Mouse (Mus musculus) stomach, postnatal 0 days (tissue): ENCODE measurements around the gene Dlk1. TPM values are rescaled to one million over a fixed set of nuclear protein-coding genes. Genes with fewer than 3 reads are reported as not detected.

Experiments used
- ATAC-seq: fragments of 200-750 bp; cut with Nextera tagmentation; 2 replicates; pipeline ENCODE4 v1.8.0; 2017; ENCODE audit not compliant: low FRiP score, low TSS enrichment
- DNase-seq: peaks from one replicate; pipeline ENCODE4 v3.0.0-alpha.2; 2016; ENCODE audit warnings: low spot score
- H3K27ac ChIP-seq: fragments of 300-500 bp; sonication (generic); replicated peaks from 2 replicates; pipeline ENCODE4 v1.5.1; 2014; ENCODE audit warnings: mild to moderate bottlenecking, control low read depth
- H3K27me3 ChIP-seq: fragments of 300-500 bp; sonication (generic); 2 replicates; pipeline ENCODE4 v1.6.1; 2014; ENCODE audit warnings: low read length; ENCODE audit not compliant: control insufficient read depth, insufficient read depth
- H3K36me3 ChIP-seq: fragments of 300-500 bp; sonication (generic); 2 replicates; pipeline ENCODE4 v1.6.1; 2014; ENCODE audit warnings: low read length, mixed read lengths; ENCODE audit not compliant: control insufficient read depth, insufficient read depth
- H3K4me1 ChIP-seq: fragments of 300-500 bp; sonication (generic); replicated peaks from 2 replicates; pipeline ENCODE4 v1.6.1; 2014; ENCODE audit warnings: antibody characterized with exemption; ENCODE audit not compliant: control insufficient read depth, insufficient read depth
- H3K4me2 ChIP-seq: fragments of 300-500 bp; sonication (generic); replicated peaks from 2 replicates; pipeline ENCODE4 v1.6.1; 2014; ENCODE audit warnings: low read depth, mild to moderate bottlenecking, control low read depth, moderate library complexity
- H3K4me3 ChIP-seq: fragments of 300-500 bp; sonication (generic); 2 replicates; pipeline ENCODE4 v1.5.1; 2014; ENCODE audit warnings: low read depth, low read length, control low read depth
- H3K9ac ChIP-seq: fragments of 300-500 bp; sonication (generic); 2 replicates; pipeline ENCODE4 v1.6.1; 2014; ENCODE audit warnings: mild to moderate bottlenecking, low read length, control low read depth, mixed read lengths
- H3K9me3 ChIP-seq: fragments of 300-500 bp; sonication (generic); 2 replicates; pipeline ENCODE4 v1.6.1; 2016; ENCODE audit warnings: low read length; ENCODE audit not compliant: control insufficient read depth
- CTCF ChIP-seq: IDR thresholded peaks from 2 replicates; pipeline ENCODE4 v1.5.1; 2016; ENCODE audit warnings: antibody characterized with exemption, low read depth, mild to moderate bottlenecking, moderate library complexity
- EP300 ChIP-seq: optimal IDR thresholded peaks from 2 replicates; pipeline ENCODE3; 2016; ENCODE audit warnings: antibody characterized with exemption
- WGBS: fragments of 180-500 bp; shearing (Covaris S2); extraction: QIAGEN DNeasy Blood & Tissue Kit; methylation state at CpG from one replicate; pipeline ENCODE4 v1.1.7; 2014; 5-methylcytosine and 5-hydroxymethylcytosine counted together
- polyA plus RNA-seq: library from polyadenylated mRNA; unstranded; fragments of >200 nt; fragmentation: Nextera tagmentation; extraction: Ambion mirVana; gene quantifications from 2 replicates; pipeline ENCODE4 v1.2.1, GENCODE M21; 2015

Gene Dlk1
- polyA plus RNA-seq, 1 experiment from 2014 or later, result 187 TPM

GRCm38 (mm10) chr12:109442115-109442514 lies 10.5 kb upstream of the Dlk1 start:
- DNase-seq (no peak), ATAC-seq (no peak)
- no peaks in the 10 kb centered on the region for H3K9me3 ChIP-seq
- H3K36me3 ChIP-seq, result no peaks in the 10 kb centered on the region
- no peaks in the 10 kb centered on the region for H3K27me3 ChIP-seq
- peaks cover 6% of the 10 kb centered on the region for H3K4me1 ChIP-seq
- H3K27ac ChIP-seq, result no peak overlapping the region
- 46% methylated on average over 13 of the region's 13 CpGs for WGBS
- H3K4me3 ChIP-seq, result no peak overlapping the region
- H3K4me2 ChIP-seq, result no peak overlapping the region
- no peak overlapping the region for H3K9ac ChIP-seq
- TF ChIP-seq CTCF (no peak), EP300 (no peak)

DNA sequence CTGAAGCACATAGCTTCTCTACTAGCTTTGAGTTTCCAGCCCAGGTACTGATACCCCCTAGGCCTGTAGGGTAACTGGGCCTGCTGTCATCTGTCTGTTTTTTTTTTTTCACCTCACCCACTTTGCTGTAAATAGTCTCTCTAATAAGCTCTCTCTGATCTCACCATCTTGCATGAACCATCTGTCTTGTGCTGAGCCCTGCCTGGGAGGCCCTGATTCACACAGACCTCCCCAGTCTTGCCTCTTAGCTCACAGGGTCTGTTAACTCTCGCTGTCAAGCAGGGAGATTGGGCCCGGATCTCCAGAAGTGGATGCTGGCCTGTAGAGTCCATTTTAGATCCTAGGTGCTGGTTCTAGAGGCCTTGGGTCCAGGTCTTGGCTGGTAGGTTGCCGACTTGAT lies 9.3 kb upstream of the Dlk1 start:
- no peaks in the 10 kb centered on the region for H3K36me3 ChIP-seq
- no peak overlapping the region for H3K9ac ChIP-seq
- no peak overlapping the region for H3K4me2 ChIP-seq
- H3K27me3 ChIP-seq, result no peaks in the 10 kb centered on the region
- ATAC-seq, result no peak
- no peaks in the 10 kb centered on the region for H3K9me3 ChIP-seq
- DNase-seq, result no peak
- 49% methylated on average over 3 of the region's 3 CpGs for WGBS
- no peak overlapping the region for H3K27ac ChIP-seq
- TF ChIP-seq EP300 (no peak), CTCF (no peak)
- peaks cover 2% of the 10 kb centered on the region for H3K4me1 ChIP-seq
- no peak overlapping the region for H3K4me3 ChIP-seq

GRCm38 (mm10) chr12:109444999-109445398 lies 7.6 kb upstream of the Dlk1 start:
- H3K9ac ChIP-seq, result no peak overlapping the region
- 60% methylated on average over 5 of the region's 5 CpGs for WGBS
- H3K27me3 ChIP-seq, result no peaks in the 10 kb centered on the region
- TF ChIP-seq EP300, result no peak
- ATAC-seq (no peak), DNase-seq (no peak)
- no peaks in the 10 kb centered on the region for H3K36me3 ChIP-seq
- H3K4me1 ChIP-seq, result peaks cover 4% of the 10 kb centered on the region
- no peak overlapping the region for H3K4me3 ChIP-seq
- H3K27ac ChIP-seq, result no peak overlapping the region
- no peaks in the 10 kb centered on the region for H3K9me3 ChIP-seq
- no peak overlapping the region for H3K4me2 ChIP-seq

- 33% methylated on average over 19 of the region's 19 CpGs for WGBS
- H3K9me3 ChIP-seq, result no peaks in the 10 kb centered on the region
- TF ChIP-seq EP300, result no peak
- no peak for TF ChIP-seq CTCF
- no peaks in the 10 kb centered on the region for H3K27me3 ChIP-seq
- ATAC-seq, result no peak
- peaks cover 8% of the 10 kb centered on the region for H3K4me1 ChIP-seq
- peak overlapping the region; percentile 31 for H3K4me2 ChIP-seq
- no peak overlapping the region for H3K4me3 ChIP-seq
- 0 out of 2 replicates have a peak overlapping the region, but pooled peaks have one; percentile 1 for H3K27ac ChIP-seq
- H3K36me3 ChIP-seq, result no peaks in the 10 kb centered on the region
- no peak overlapping the region for H3K9ac ChIP-seq
- peak; percentile 42 for DNase-seq
Measured at GRCm38 (mm10) chr12:109445499-109446235, 7.0 kb upstream of the Dlk1 start.

- Histone ChIP-seq H3K4me3 (no peak overlapping the region), H3K9me3 (no peaks in the 10 kb centered on the region), H3K27me3 (no peaks in the 10 kb centered on the region), H3K4me1 (peaks cover 8% of the 10 kb centered on the region), H3K27ac (0 out of 2 replicates have a peak overlapping the region, but pooled peaks have one; percentile 1), H3K9ac (no peak overlapping the region), H3K36me3 (no peaks in the 10 kb centered on the region), H3K4me2 (peak overlapping the region; percentile 31)
- DNase-seq (no peak), ATAC-seq (no peak)
- TF ChIP-seq CTCF, result peak; percentile 60
- TF ChIP-seq EP300, result no peak
- 20% methylated on average over 18 of the region's 18 CpGs for WGBS
Measured at GRCm38 (mm10) chr12:109446236-109446941, 6.2 kb upstream of the Dlk1 start.
